Mouse (Mus musculus): ENCODE results near the gene Tmprss3. TPM values are rescaled to one million over a fixed set of nuclear protein-coding genes. Genes with fewer than 3 reads are reported as not detected.

Gene Tmprss3
- not detected in 2 replicates for polyA plus RNA-seq (2015; fragmentation: Nextera tagmentation; extraction: Ambion mirVana)

DNA sequence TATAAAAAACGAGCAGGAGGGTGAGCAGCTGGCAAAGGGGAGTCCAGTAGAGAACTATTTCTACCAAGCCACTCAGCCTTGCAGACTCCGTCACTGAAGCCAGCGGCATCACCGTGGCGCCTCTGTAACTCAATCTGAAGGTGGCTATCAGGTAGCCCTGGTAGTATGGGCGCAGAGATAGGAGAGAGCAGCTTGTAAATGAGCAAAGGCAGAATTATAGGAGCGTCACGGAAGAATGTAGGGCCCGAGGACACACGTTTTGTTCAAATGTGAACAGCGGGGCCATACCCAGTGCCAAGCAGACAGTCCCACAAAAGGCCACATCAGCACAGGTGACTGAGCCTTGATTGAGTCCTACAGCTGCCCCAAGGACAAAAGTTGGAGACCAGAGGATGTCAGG is at the start of gene Tmprss3:
Gene Tmprss3 (minus strand): TSS at position 101 of the 400 bp plus-strand sequence.
- 88% methylated on average over 11 of the region's 11 CpGs for WGBS

DNA sequence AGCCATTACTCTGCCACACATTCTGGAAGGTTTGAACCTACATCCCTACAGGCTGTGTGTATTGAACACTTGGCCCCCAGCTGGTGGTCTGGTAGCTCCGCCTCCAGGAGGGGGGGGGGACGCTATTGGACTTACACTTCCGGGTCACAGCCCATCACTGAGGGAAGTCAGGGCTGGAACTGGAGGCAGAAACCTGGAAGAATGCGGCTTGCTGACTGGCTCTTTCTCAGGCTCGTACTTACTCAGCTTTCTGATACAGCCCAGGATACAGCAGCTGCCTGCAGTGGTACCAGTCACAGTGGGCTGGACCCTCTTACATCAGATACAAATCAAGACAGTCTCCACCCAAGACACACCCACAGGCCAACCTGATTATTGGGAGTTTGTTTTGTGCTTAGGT is 48.4 kb upstream of the Tmprss3 start:
- WGBS = 48% methylated on average over 5 of the region's 5 CpGs
- ATAC-seq = no peak

More for the DNA sequence above, at the start of gene Tmprss3:
- Histone ChIP-seq H3K4me3 (ENCODE audit: low read depth, low read length) (no peak within 1 kb of the TSS), H3K4me1 (ENCODE audit: control insufficient read depth, insufficient read depth, low read length) (no peaks in the 10 kb centered on the region), H3K27ac (ENCODE audit: low read length) (no peak within 1 kb of the TSS), H3K36me3 (ENCODE audit: control insufficient read depth, insufficient read depth, low read length) (no peaks in the 10 kb centered on the region), H3K4me2 (ENCODE audit: low read length) (no peak within 1 kb of the TSS), H3K9me3 (replicated peaks; ENCODE audit: control insufficient read depth, low read length, poor library complexity, severe bottlenecking) (no peaks in the 10 kb centered on the region), H3K27me3 (ENCODE audit: control insufficient read depth, insufficient read depth, low read depth, low read length) (no peaks in the 10 kb centered on the region), H3K9ac (ENCODE audit: low read depth, low read length) (no peak within 1 kb of the TSS)
- no peak for ATAC-seq

DNA sequence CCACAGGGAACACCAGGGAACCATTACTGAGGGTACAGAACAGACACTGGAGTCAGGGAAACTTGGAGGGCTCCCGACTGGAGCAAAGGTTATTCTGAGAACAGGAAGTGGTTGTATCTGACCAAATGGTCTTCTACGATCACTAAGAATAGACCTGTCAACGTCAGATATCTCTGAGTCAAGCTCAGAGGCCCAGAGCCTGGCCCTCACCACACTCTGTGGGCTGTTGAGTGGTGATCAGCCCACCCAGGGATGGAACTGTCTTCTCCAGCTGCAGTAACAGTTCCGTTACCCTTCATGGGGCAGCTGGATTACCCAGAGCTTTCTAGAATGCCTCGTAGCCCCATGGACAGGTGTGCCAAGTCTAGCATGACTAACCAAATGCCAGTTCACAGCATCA is 46.5 kb upstream of the Tmprss3 start:
- H3K4me3 ChIP-seq (ENCODE audit: low read depth, low read length) = no peak overlapping the region
- no peak overlapping the region for H3K4me2 ChIP-seq (ENCODE audit: low read length)
- H3K27ac ChIP-seq (ENCODE audit: low read length) = no peak overlapping the region
- H3K4me1 ChIP-seq (ENCODE audit: control insufficient read depth, insufficient read depth, low read length) = no peaks in the 10 kb centered on the region
- 80% methylated on average over 5 of the region's 5 CpGs for WGBS
- H3K9me3 ChIP-seq (replicated peaks; ENCODE audit: control insufficient read depth, low read length, poor library complexity, severe bottlenecking) = no peaks in the 10 kb centered on the region
- no peaks in the 10 kb centered on the region for H3K36me3 ChIP-seq (ENCODE audit: control insufficient read depth, insufficient read depth, low read length)
- H3K9ac ChIP-seq (ENCODE audit: low read depth, low read length) = no peak overlapping the region
- ATAC-seq = no peak
- no peaks in the 10 kb centered on the region for H3K27me3 ChIP-seq (ENCODE audit: control insufficient read depth, insufficient read depth, low read depth, low read length)

More for the DNA sequence above, 48.4 kb upstream of the Tmprss3 start:
- Histone ChIP-seq H3K27me3 (ENCODE audit: control insufficient read depth, insufficient read depth, low read depth, low read length) (no peaks in the 10 kb centered on the region), H3K27ac (ENCODE audit: low read length) (no peak overlapping the region), H3K4me2 (ENCODE audit: low read length) (no peak overlapping the region), H3K36me3 (ENCODE audit: control insufficient read depth, insufficient read depth, low read length) (no peaks in the 10 kb centered on the region), H3K9ac (ENCODE audit: low read depth, low read length) (no peak overlapping the region), H3K4me3 (ENCODE audit: low read depth, low read length) (no peak overlapping the region), H3K9me3 (replicated peaks; ENCODE audit: control insufficient read depth, low read length, poor library complexity, severe bottlenecking) (no peaks in the 10 kb centered on the region), H3K4me1 (ENCODE audit: control insufficient read depth, insufficient read depth, low read length) (no peaks in the 10 kb centered on the region)

DNA sequence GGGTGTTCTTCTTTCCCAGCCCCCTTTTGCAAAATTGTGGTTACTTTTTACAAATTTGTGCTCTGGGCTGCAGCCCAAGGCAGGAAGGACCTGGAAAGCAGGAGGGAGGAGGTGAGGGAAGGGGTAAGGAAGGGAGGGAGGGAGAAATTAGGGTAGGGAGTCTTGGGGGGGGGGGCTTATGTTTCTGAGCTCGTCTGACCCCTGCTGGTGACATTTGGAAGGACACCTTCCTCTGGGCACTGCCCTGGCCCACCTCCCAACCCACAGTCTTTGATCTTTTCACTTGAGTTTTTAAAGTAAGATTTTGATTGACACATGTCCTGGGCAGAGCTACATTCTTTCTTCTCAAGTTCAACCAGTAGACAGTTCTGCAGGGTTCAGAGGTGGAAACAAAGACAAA is 44.0 kb upstream of the Tmprss3 start:
- no peak overlapping the region for H3K27ac ChIP-seq (ENCODE audit: low read length)
- H3K36me3 ChIP-seq (ENCODE audit: control insufficient read depth, insufficient read depth, low read length) = no peaks in the 10 kb centered on the region
- H3K9me3 ChIP-seq (replicated peaks; ENCODE audit: control insufficient read depth, low read length, poor library complexity, severe bottlenecking) = no peaks in the 10 kb centered on the region
- 0% methylated on average over 1 of the region's 1 CpGs for WGBS
- no peaks in the 10 kb centered on the region for H3K4me1 ChIP-seq (ENCODE audit: control insufficient read depth, insufficient read depth, low read length)
- no peak overlapping the region for H3K4me3 ChIP-seq (ENCODE audit: low read depth, low read length)
- no peak overlapping the region for H3K4me2 ChIP-seq (ENCODE audit: low read length)
- no peaks in the 10 kb centered on the region for H3K27me3 ChIP-seq (ENCODE audit: control insufficient read depth, insufficient read depth, low read depth, low read length)
- no peak overlapping the region for H3K9ac ChIP-seq (ENCODE audit: low read depth, low read length)
- no peak for ATAC-seq

DNA sequence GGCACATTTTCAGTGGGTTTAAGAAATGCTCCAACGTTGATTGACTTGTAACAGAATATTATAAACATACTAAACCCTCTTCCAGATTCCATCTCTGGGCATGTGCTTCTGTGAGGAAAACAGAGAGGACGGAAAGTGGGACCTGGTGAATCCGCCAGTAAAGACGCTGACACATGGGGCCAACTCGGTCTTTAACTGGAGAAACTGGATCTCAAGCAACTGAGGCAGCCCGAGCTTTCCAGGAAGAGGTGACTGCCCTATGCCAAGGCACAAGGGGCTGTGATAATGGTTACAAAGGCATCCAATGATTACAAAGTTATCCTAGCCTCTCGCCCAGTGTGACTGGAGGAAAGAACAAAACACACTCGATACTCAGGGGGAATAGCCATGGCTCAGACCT is 42.4 kb upstream of the Tmprss3 start:
- Histone ChIP-seq H3K27ac (ENCODE audit: low read length) (no peak overlapping the region), H3K4me2 (ENCODE audit: low read length) (no peak overlapping the region), H3K4me3 (ENCODE audit: low read depth, low read length) (no peak overlapping the region), H3K4me1 (ENCODE audit: control insufficient read depth, insufficient read depth, low read length) (no peaks in the 10 kb centered on the region), H3K9ac (ENCODE audit: low read depth, low read length) (no peak overlapping the region), H3K36me3 (ENCODE audit: control insufficient read depth, insufficient read depth, low read length) (no peaks in the 10 kb centered on the region), H3K9me3 (replicated peaks; ENCODE audit: control insufficient read depth, low read length, poor library complexity, severe bottlenecking) (no peaks in the 10 kb centered on the region), H3K27me3 (ENCODE audit: control insufficient read depth, insufficient read depth, low read depth, low read length) (no peaks in the 10 kb centered on the region)
- no peak for ATAC-seq
- 87% methylated on average over 8 of the region's 8 CpGs for WGBS

DNA sequence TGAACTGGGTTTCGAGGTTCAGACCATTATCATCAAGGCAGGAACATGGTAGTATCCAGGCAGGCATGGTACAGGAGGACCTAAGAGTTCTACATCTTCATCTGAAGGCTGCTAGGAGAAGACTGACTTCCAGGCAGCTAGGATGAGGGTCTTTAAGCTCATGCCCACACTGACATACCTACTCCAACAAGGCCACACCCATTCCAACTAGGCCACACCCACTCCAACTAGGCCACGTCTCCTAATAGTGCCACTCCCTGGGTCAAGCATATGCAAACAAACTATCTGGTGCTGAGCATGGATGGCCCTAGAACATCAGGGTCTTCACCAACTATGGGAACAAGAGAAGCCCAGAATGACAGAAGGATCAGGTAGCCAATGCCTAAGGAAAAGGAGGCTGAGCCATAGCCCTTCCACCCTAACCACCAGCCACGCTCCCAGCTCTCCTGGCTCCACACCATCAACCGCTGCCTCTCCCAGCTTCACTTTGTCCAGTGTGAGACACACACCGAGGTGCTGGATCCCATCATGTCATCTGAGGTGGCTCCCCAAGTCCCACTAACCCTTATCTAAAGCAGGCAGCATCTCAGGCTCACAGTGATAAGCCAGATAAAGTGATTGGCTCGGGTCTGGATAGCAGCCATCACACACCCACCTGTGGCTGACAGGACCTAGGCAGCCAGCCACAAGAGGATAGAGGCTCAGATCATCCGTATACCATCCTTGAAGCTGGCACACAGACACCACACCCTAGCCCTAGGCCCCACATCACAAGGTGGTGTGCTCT is 39.6 kb upstream of the Tmprss3 start:
- H3K27ac ChIP-seq (ENCODE audit: low read length) = no peak overlapping the region
- WGBS = 85% methylated on average over 7 of the region's 7 CpGs
- H3K36me3 ChIP-seq (ENCODE audit: control insufficient read depth, insufficient read depth, low read length) = no peaks in the 10 kb centered on the region
- H3K9ac ChIP-seq (ENCODE audit: low read depth, low read length) = no peak overlapping the region
- no peaks in the 10 kb centered on the region for H3K9me3 ChIP-seq (replicated peaks; ENCODE audit: control insufficient read depth, low read length, poor library complexity, severe bottlenecking)
- ATAC-seq = no peak
- no peak overlapping the region for H3K4me2 ChIP-seq (ENCODE audit: low read length)
- H3K4me3 ChIP-seq (ENCODE audit: low read depth, low read length) = no peak overlapping the region
- no peaks in the 10 kb centered on the region for H3K4me1 ChIP-seq (ENCODE audit: control insufficient read depth, insufficient read depth, low read length)
- no peaks in the 10 kb centered on the region for H3K27me3 ChIP-seq (ENCODE audit: control insufficient read depth, insufficient read depth, low read depth, low read length)

- no peak overlapping the region for H3K4me2 ChIP-seq (ENCODE audit: low read length)
- H3K4me1 ChIP-seq (ENCODE audit: control insufficient read depth, insufficient read depth, low read length) = 0 out of 2 replicates have a peak, but pooled peaks cover 2% of the 10 kb centered on the region
- no peaks in the 10 kb centered on the region for H3K36me3 ChIP-seq (ENCODE audit: control insufficient read depth, insufficient read depth, low read length)
- 89% methylated on average over 1 of the region's 1 CpGs for WGBS
- H3K4me3 ChIP-seq (ENCODE audit: low read depth, low read length) = no peak overlapping the region
- H3K9me3 ChIP-seq (replicated peaks; ENCODE audit: control insufficient read depth, low read length, poor library complexity, severe bottlenecking) = no peaks in the 10 kb centered on the region
- H3K9ac ChIP-seq (ENCODE audit: low read depth, low read length) = no peak overlapping the region
- H3K27me3 ChIP-seq (ENCODE audit: control insufficient read depth, insufficient read depth, low read depth, low read length) = no peaks in the 10 kb centered on the region
- no peak overlapping the region for H3K27ac ChIP-seq (ENCODE audit: low read length)
- no peak for ATAC-seq
Observed at GRCm38 (mm10) chr17:31235915-31236314, 37.1 kb upstream of the Tmprss3 start.

DNA sequence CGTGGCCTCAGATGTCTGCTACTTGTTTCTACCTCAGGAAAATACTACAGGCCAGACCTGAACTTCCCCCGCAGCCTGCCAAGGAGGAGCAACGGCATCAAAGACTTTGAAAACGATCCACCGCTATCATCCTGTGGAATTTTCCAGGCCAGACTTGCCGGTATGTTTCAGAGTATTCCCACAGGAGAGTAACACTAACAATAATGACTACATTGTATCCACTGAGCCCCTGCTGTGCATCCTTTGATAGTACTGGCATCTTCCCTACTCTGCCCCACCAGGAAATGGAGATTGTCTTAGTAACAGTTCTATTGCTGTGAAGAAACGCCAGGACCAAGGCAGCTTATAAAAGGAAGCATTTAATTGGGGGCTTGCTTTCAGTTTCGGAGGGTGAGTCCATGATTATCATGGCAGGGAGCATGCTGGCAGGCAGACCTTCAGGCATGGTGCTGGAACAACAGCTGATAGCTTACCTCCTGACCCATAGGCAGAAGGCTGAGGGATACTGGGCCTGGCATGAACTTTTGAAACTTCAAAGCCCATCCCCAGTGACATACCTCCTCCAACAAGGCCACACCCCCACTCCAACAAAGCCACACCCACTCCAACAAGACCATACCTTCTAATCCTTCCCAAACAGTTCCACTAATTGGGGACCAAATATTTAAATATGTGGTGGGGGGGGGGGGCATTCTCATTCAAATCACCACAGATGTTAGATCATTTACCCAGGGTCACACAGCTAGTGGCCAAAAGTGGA is 33.7 kb upstream of the Tmprss3 start:
- no peak overlapping the region for H3K4me3 ChIP-seq (ENCODE audit: low read depth, low read length)
- 26% methylated on average over 8 of the region's 8 CpGs for WGBS
- ATAC-seq = no peak
- H3K36me3 ChIP-seq (ENCODE audit: control insufficient read depth, insufficient read depth, low read length) = no peaks in the 10 kb centered on the region
- H3K9ac ChIP-seq (ENCODE audit: low read depth, low read length) = no peak overlapping the region
- H3K27me3 ChIP-seq (ENCODE audit: control insufficient read depth, insufficient read depth, low read depth, low read length) = no peaks in the 10 kb centered on the region
- no peak overlapping the region for H3K27ac ChIP-seq (ENCODE audit: low read length)
- 0 out of 2 replicates have a peak, but pooled peaks cover 2% of the 10 kb centered on the region for H3K4me1 ChIP-seq (ENCODE audit: control insufficient read depth, insufficient read depth, low read length)
- H3K9me3 ChIP-seq (replicated peaks; ENCODE audit: control insufficient read depth, low read length, poor library complexity, severe bottlenecking) = no peaks in the 10 kb centered on the region
- no peak overlapping the region for H3K4me2 ChIP-seq (ENCODE audit: low read length)

DNA sequence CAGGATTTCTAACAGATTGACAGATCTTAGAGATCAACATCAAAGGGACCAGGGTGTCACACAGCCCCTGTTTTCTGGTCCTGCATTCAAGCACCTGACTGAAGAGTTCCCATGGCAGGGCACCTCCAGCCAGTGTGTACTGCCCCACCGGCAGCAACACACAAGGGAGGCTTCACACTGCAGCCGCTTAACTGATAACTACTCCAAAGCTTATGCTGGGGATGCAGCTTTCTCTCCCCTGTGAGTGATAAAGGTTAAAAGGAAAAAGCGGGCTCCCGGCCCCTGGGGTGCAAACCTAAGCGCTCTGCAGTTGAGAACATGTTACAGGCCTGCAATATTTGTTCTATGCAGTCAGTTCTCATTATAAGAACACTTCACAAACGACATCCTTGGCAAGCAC is 33.0 kb upstream of the Tmprss3 start:
- H3K9ac ChIP-seq (ENCODE audit: low read depth, low read length) = no peak overlapping the region
- no peaks in the 10 kb centered on the region for H3K27me3 ChIP-seq (ENCODE audit: control insufficient read depth, insufficient read depth, low read depth, low read length)
- 34% methylated on average over 6 of the region's 6 CpGs for WGBS
- H3K4me1 ChIP-seq (ENCODE audit: control insufficient read depth, insufficient read depth, low read length) = 0 out of 2 replicates have a peak, but pooled peaks cover 2% of the 10 kb centered on the region
- no peaks in the 10 kb centered on the region for H3K36me3 ChIP-seq (ENCODE audit: control insufficient read depth, insufficient read depth, low read length)
- ATAC-seq = no peak
- H3K27ac ChIP-seq (ENCODE audit: low read length) = no peak overlapping the region
- no peaks in the 10 kb centered on the region for H3K9me3 ChIP-seq (replicated peaks; ENCODE audit: control insufficient read depth, low read length, poor library complexity, severe bottlenecking)
- no peak overlapping the region for H3K4me3 ChIP-seq (ENCODE audit: low read depth, low read length)
- H3K4me2 ChIP-seq (ENCODE audit: low read length) = no peak overlapping the region

All from midbrain, embryonic 16.5 days (tissue).